Mouse (Mus musculus) midbrain, embryonic 13.5 days (tissue): ENCODE results near the gene Lcn9. TPM values are rescaled to one million over a fixed set of nuclear protein-coding genes. Genes with fewer than 3 reads are reported as not detected.

ENCODE experiments used
- ATAC-seq: fragments of 200-750 bp; cut with Nextera tagmentation; 2 replicates; pipeline ENCODE4 v1.8.0; 2017; ENCODE audit warnings: mild to moderate bottlenecking, moderate TSS enrichment, moderate library complexity
- H3K27ac ChIP-seq: fragments of 300-500 bp; sonication (generic); 2 replicates; pipeline ENCODE4 v1.5.1; 2015; ENCODE audit warnings: inconsistent platforms, mild to moderate bottlenecking, moderate library complexity
- H3K27me3 ChIP-seq: fragments of 300-500 bp; sonication (generic); 2 replicates; pipeline ENCODE4 v1.6.1; 2015; ENCODE audit warnings: mild to moderate bottlenecking, inconsistent platforms
- H3K36me3 ChIP-seq: fragments of 300-500 bp; sonication (generic); 2 replicates; pipeline ENCODE4 v1.6.1; 2015; ENCODE audit warnings: mild to moderate bottlenecking, inconsistent platforms
- H3K4me1 ChIP-seq: fragments of 300-500 bp; sonication (generic); replicated peaks from 2 replicates; pipeline ENCODE4 v1.6.1; 2015; ENCODE audit warnings: inconsistent platforms
- H3K4me2 ChIP-seq: fragments of 300-500 bp; sonication (generic); replicated peaks from 2 replicates; pipeline ENCODE4 v1.6.1; 2015; ENCODE audit warnings: moderate library complexity, mild to moderate bottlenecking, inconsistent platforms
- H3K4me3 ChIP-seq: fragments of 300-500 bp; sonication (generic); replicated peaks from 2 replicates; pipeline ENCODE4 v1.5.1; 2015; ENCODE audit warnings: mild to moderate bottlenecking, inconsistent platforms
- H3K9ac ChIP-seq: fragments of 300-500 bp; sonication (generic); replicated peaks from 2 replicates; pipeline ENCODE4 v1.6.1; 2015; ENCODE audit warnings: mild to moderate bottlenecking, inconsistent platforms
- H3K9me3 ChIP-seq: fragments of 300-500 bp; sonication (generic); 2 replicates; pipeline ENCODE4 v1.6.1; 2016; ENCODE audit warnings: mild to moderate bottlenecking, inconsistent platforms
- WGBS: fragments of 180-500 bp; shearing (Covaris S2); methylation state at CpG from one replicate; pipeline ENCODE4 v1.1.7; 2015; 5-methylcytosine and 5-hydroxymethylcytosine counted together
- polyA plus RNA-seq: library from polyadenylated mRNA; unstranded; fragments of >200 nt; fragmentation: Nextera tagmentation; extraction: Ambion mirVana; gene quantifications from 2 replicates; pipeline ENCODE4 v1.2.1, GENCODE M21; 2015

The Lcn9 gene
- polyA plus RNA-seq: not detected in 2 replicates

- WGBS: 93% methylated on average over 1 of the region's 1 CpGs
- ATAC-seq: no peak
Measured at GRCm38 (mm10) chr2:25822806-25823205, at the start of gene Lcn9. Gene Lcn9 (plus strand): TSS chr2:25823153.

DNA sequence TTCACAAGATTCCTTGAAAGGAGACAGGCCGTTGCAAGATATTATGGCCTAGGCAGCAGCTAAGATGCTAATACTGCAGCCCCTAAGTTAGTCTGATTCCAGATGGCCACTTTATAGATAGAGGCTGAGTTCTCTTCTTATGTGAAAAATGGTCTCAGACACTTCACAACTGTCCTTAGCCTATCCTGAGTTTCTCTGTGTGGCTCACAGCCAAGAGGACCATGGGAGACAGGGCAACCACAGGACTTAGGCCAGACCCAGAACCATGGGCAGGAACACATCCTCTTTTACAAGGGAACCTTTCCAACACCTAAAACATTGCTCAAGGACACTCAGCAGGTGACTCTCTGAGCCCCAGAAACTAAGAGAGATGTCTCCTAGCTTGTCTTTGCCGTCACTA lies 49.4 kb upstream of the Lcn9 start:
- ATAC-seq: no peak
- WGBS: 85% methylated on average over 2 of the region's 2 CpGs
- Histone ChIP-seq H3K27ac (no peak overlapping the region), H3K4me3 (no peak overlapping the region), H3K9me3 (no peaks in the 10 kb centered on the region), H3K9ac (no peak overlapping the region), H3K4me1 (no peaks in the 10 kb centered on the region), H3K27me3 (no peaks in the 10 kb centered on the region), H3K4me2 (no peak overlapping the region), H3K36me3 (no peaks in the 10 kb centered on the region)

More at GRCm38 (mm10) chr2:25822806-25823205, at the start of gene Lcn9:
- Histone ChIP-seq H3K9me3 (no peaks in the 10 kb centered on the region), H3K27ac (no peak within 1 kb of the TSS), H3K4me3 (no peak within 1 kb of the TSS), H3K4me2 (no peak within 1 kb of the TSS), H3K36me3 (no peaks in the 10 kb centered on the region), H3K9ac (no peak within 1 kb of the TSS), H3K27me3 (no peaks in the 10 kb centered on the region), H3K4me1 (no peaks in the 10 kb centered on the region)

- Histone ChIP-seq H3K4me1 (no peaks in the 10 kb centered on the region), H3K4me3 (no peak overlapping the region), H3K27ac (no peak overlapping the region), H3K36me3 (no peaks in the 10 kb centered on the region), H3K9ac (no peak overlapping the region), H3K4me2 (no peak overlapping the region), H3K9me3 (no peaks in the 10 kb centered on the region), H3K27me3 (no peaks in the 10 kb centered on the region)
- no peak for ATAC-seq
- WGBS: 84% methylated on average over 2 of the region's 2 CpGs
Measured at GRCm38 (mm10) chr2:25774640-25775039, 48.3 kb upstream of the Lcn9 start.

DNA sequence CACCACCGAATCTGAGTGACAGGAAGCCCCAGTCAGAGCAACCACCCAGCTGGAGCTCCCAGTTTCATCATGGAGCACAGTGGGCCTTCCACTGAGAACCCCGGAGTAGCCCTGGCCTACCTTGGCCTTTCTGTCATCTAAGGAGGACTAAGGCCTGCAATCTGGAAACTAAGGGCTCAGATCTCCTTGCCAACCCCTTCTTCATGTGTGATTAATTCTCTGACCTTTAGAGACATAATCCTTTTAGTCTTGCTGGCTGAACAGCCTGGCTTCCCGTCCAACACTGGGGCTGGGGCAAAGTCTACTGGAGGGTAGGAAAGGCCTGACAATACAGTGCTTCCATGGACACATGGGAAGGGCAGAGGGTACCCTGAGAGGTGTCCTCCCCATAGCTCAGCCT lies 47.0 kb upstream of the Lcn9 start:
- Histone ChIP-seq H3K4me1 (no peaks in the 10 kb centered on the region), H3K27me3 (no peaks in the 10 kb centered on the region), H3K9ac (no peak overlapping the region), H3K4me2 (no peak overlapping the region), H3K9me3 (no peaks in the 10 kb centered on the region), H3K4me3 (no peak overlapping the region), H3K36me3 (no peaks in the 10 kb centered on the region), H3K27ac (no peak overlapping the region)
- ATAC-seq: no peak
- 46% methylated on average over 3 of the region's 3 CpGs for WGBS

GRCm38 (mm10) chr2:25776717-25777116 lies 46.2 kb upstream of the Lcn9 start, which contains the start of gene Lcn11:
Gene Lcn11 (plus strand): TSS chr2:25777017.
- Histone ChIP-seq H3K9ac (no peak within 1 kb of the TSS), H3K9me3 (no peaks in the 10 kb centered on the region), H3K27ac (no peak within 1 kb of the TSS), H3K4me1 (no peaks in the 10 kb centered on the region), H3K4me3 (no peak within 1 kb of the TSS), H3K4me2 (no peak within 1 kb of the TSS), H3K27me3 (no peaks in the 10 kb centered on the region), H3K36me3 (no peaks in the 10 kb centered on the region)
- ATAC-seq: no peak
- 83% methylated on average over 1 of the region's 1 CpGs for WGBS

- no peaks in the 10 kb centered on the region for H3K4me1 ChIP-seq
- ATAC-seq: no peak
- no peak overlapping the region for H3K4me3 ChIP-seq
- H3K36me3 ChIP-seq: no peaks in the 10 kb centered on the region
- H3K27me3 ChIP-seq: no peaks in the 10 kb centered on the region
- H3K27ac ChIP-seq: no peak overlapping the region
- no peak overlapping the region for H3K4me2 ChIP-seq
- H3K9ac ChIP-seq: no peak overlapping the region
- 91% methylated on average over 9 of the region's 9 CpGs for WGBS
- no peaks in the 10 kb centered on the region for H3K9me3 ChIP-seq
Measured at GRCm38 (mm10) chr2:25779076-25779475, 43.9 kb upstream of the Lcn9 start.

- H3K9ac ChIP-seq: no peak overlapping the region
- 74% methylated on average over 4 of the region's 4 CpGs for WGBS
- ATAC-seq: no peak
- no peak overlapping the region for H3K4me2 ChIP-seq
- no peaks in the 10 kb centered on the region for H3K27me3 ChIP-seq
- H3K4me1 ChIP-seq: no peaks in the 10 kb centered on the region
- H3K4me3 ChIP-seq: no peak overlapping the region
- no peak overlapping the region for H3K27ac ChIP-seq
- H3K9me3 ChIP-seq: no peaks in the 10 kb centered on the region
- no peaks in the 10 kb centered on the region for H3K36me3 ChIP-seq
Measured at GRCm38 (mm10) chr2:25780921-25781320, 42.0 kb upstream of the Lcn9 start.

- H3K27me3 ChIP-seq: no peaks in the 10 kb centered on the region
- H3K9me3 ChIP-seq: no peaks in the 10 kb centered on the region
- no peak within 1 kb of the TSS for H3K9ac ChIP-seq
- no peak within 1 kb of the TSS for H3K4me2 ChIP-seq
- no peaks in the 10 kb centered on the region for H3K4me1 ChIP-seq
- H3K27ac ChIP-seq: no peak within 1 kb of the TSS
- no peaks in the 10 kb centered on the region for H3K36me3 ChIP-seq
- ATAC-seq: no peak
- WGBS: 88% methylated on average over 3 of the region's 3 CpGs
- H3K4me3 ChIP-seq: no peak within 1 kb of the TSS
Measured at GRCm38 (mm10) chr2:25781957-25782356, 41.0 kb upstream of the Lcn9 start, which contains the start of gene Gm13539. Gene Gm13539 (plus strand): TSS chr2:25782257.

- no peak for ATAC-seq
- Histone ChIP-seq H3K9me3 (no peaks in the 10 kb centered on the region), H3K27me3 (no peaks in the 10 kb centered on the region), H3K27ac (no peak overlapping the region), H3K4me1 (no peaks in the 10 kb centered on the region), H3K4me3 (no peak overlapping the region), H3K9ac (no peak overlapping the region), H3K36me3 (no peaks in the 10 kb centered on the region), H3K4me2 (no peak overlapping the region)
- 78% methylated on average over 5 of the region's 5 CpGs for WGBS
Measured at GRCm38 (mm10) chr2:25785573-25786322, 37.2 kb upstream of the Lcn9 start.

- H3K4me2 ChIP-seq: no peak overlapping the region
- no peaks in the 10 kb centered on the region for H3K4me1 ChIP-seq
- no peaks in the 10 kb centered on the region for H3K36me3 ChIP-seq
- WGBS: 93% methylated on average over 3 of the region's 3 CpGs
- no peak for ATAC-seq
- H3K9ac ChIP-seq: no peak overlapping the region
- no peaks in the 10 kb centered on the region for H3K9me3 ChIP-seq
- H3K27ac ChIP-seq: no peak overlapping the region
- no peaks in the 10 kb centered on the region for H3K27me3 ChIP-seq
- H3K4me3 ChIP-seq: no peak overlapping the region
Measured at GRCm38 (mm10) chr2:25789092-25789491, 33.9 kb upstream of the Lcn9 start.

- WGBS: 37% methylated on average over 2 of the region's 2 CpGs
- H3K36me3 ChIP-seq: no peaks in the 10 kb centered on the region
- peaks cover 11% of the 10 kb centered on the region for H3K4me1 ChIP-seq
- no peak overlapping the region for H3K4me3 ChIP-seq
- no peaks in the 10 kb centered on the region for H3K9me3 ChIP-seq
- ATAC-seq: no peak
- H3K9ac ChIP-seq: no peak overlapping the region
- H3K4me2 ChIP-seq: no peak overlapping the region
- no peak overlapping the region for H3K27ac ChIP-seq
- H3K27me3 ChIP-seq: no peaks in the 10 kb centered on the region
Measured at GRCm38 (mm10) chr2:25797635-25798034, 25.3 kb upstream of the Lcn9 start.

- Histone ChIP-seq H3K27me3 (no peaks in the 10 kb centered on the region), H3K9ac (no peak overlapping the region), H3K27ac (no peak overlapping the region), H3K4me2 (no peak overlapping the region), H3K9me3 (no peaks in the 10 kb centered on the region), H3K36me3 (no peaks in the 10 kb centered on the region), H3K4me1 (peaks cover 11% of the 10 kb centered on the region), H3K4me3 (no peak overlapping the region)
- WGBS: 36% methylated on average over 5 of the region's 5 CpGs
- ATAC-seq: no peak
Measured at GRCm38 (mm10) chr2:25798065-25798464, 24.9 kb upstream of the Lcn9 start.

DNA sequence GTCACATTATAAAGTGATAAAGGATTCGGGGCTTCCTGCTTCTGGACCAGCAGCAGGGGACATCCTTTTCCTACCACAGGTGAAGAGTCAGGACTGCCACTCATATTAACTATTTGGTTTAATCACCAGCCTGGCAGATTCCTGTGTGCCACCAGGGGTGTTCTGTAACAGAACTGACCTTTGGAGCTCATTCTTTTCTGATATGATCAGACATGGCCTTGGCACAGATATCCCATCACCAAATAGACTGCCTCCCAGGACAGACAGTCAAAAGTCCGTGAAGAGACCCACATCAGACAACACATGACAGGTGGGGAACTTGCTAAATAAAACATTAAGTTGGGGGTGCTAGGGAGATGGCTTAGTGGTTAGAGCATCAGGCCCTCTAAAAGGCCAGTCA lies 11.2 kb upstream of the Lcn9 start:
- WGBS: 77% methylated on average over 2 of the region's 2 CpGs
- H3K27me3 ChIP-seq: no peaks in the 10 kb centered on the region
- no peaks in the 10 kb centered on the region for H3K36me3 ChIP-seq
- H3K27ac ChIP-seq: no peak overlapping the region
- H3K4me1 ChIP-seq: no peaks in the 10 kb centered on the region
- no peak overlapping the region for H3K4me2 ChIP-seq
- H3K4me3 ChIP-seq: no peak overlapping the region
- no peak for ATAC-seq
- H3K9ac ChIP-seq: no peak overlapping the region
- H3K9me3 ChIP-seq: no peaks in the 10 kb centered on the region
